Mouse (Mus musculus): ENCODE results near the gene Uhrf1bp1. TPM values are rescaled to one million over a fixed set of nuclear protein-coding genes. Genes with fewer than 3 reads are reported as not detected.
A peak's percentile ranks its signal among the peaks of the same experiment; 100 is the strongest.

Uhrf1bp1 gene
- polyA plus RNA-seq, 1 experiment from 2014 or later = 2.0 TPM

GRCm38 (mm10) chr17:27883994-27884393 lies 27.8 kb downstream of the Uhrf1bp1 start:
- WGBS (ENCODE audit: insufficient replicate concordance) = 82% methylated on average over 6 of the region's 6 CpGs
- H3K27me3 ChIP-seq = no peaks in the 10 kb centered on the region
- peaks cover 83% of the 10 kb centered on the region for H3K36me3 ChIP-seq
- no peak overlapping the region for H3K27ac ChIP-seq
- H3K4me1 ChIP-seq (replicated peaks) = no peaks in the 10 kb centered on the region
- H3K9ac ChIP-seq = no peak overlapping the region
- no peaks in the 10 kb centered on the region for H3K9me3 ChIP-seq (replicated peaks)
- ATAC-seq (ENCODE audit: low read depth) (no peak), DNase-seq (no peak)
- H3K4me3 ChIP-seq (replicated peaks) = no peak overlapping the region
- H3K4me2 ChIP-seq = no peak overlapping the region

GRCm38 (mm10) chr17:27886499-27887210 lies 30.4 kb downstream of the Uhrf1bp1 start:
- ATAC-seq (ENCODE audit: low read depth) (no peak), DNase-seq (no peak)
- H3K9ac ChIP-seq = no peak overlapping the region
- H3K4me1 ChIP-seq (replicated peaks) = no peaks in the 10 kb centered on the region
- WGBS (ENCODE audit: insufficient replicate concordance) = 79% methylated on average over 19 of the region's 19 CpGs
- H3K9me3 ChIP-seq (replicated peaks) = no peaks in the 10 kb centered on the region
- peaks cover 71% of the 10 kb centered on the region for H3K36me3 ChIP-seq
- no peak overlapping the region for H3K27ac ChIP-seq
- no peak overlapping the region for H3K4me2 ChIP-seq
- H3K27me3 ChIP-seq = no peaks in the 10 kb centered on the region
- H3K4me3 ChIP-seq (replicated peaks) = no peak overlapping the region

GRCm38 (mm10) chr17:27907512-27908205 lies 51.4 kb downstream of the Uhrf1bp1 start:
- Histone ChIP-seq H3K27ac (peak overlapping the region; percentile 89), H3K4me2 (peak overlapping the region; percentile 99), H3K27me3 (no peaks in the 10 kb centered on the region), H3K4me1 (replicated peaks) (peaks cover 49% of the 10 kb centered on the region), H3K9ac (peak overlapping the region; percentile 92), H3K9me3 (replicated peaks) (no peaks in the 10 kb centered on the region), H3K4me3 (replicated peaks) (peak overlapping the region; percentile 95), H3K36me3 (peaks cover 20% of the 10 kb centered on the region)
- under 1% methylated on average over 45 of the region's 45 CpGs for WGBS (ENCODE audit: insufficient replicate concordance)
- DNase-seq (peak; percentile 87), ATAC-seq (ENCODE audit: low read depth) (peak; percentile 63)

- WGBS (ENCODE audit: insufficient replicate concordance) = under 1% methylated on average over 12 of the region's 12 CpGs
- Histone ChIP-seq H3K4me2 (peak overlapping the region; percentile 99), H3K36me3 (peaks cover 13% of the 10 kb centered on the region), H3K4me3 (replicated peaks) (peak overlapping the region; percentile 95), H3K9me3 (replicated peaks) (no peaks in the 10 kb centered on the region), H3K4me1 (replicated peaks) (peaks cover 49% of the 10 kb centered on the region), H3K9ac (peak overlapping the region; percentile 92), H3K27me3 (no peaks in the 10 kb centered on the region), H3K27ac (peak overlapping the region; percentile 89)
- no peak for ATAC-seq (ENCODE audit: low read depth)
- peak; percentile 26 for DNase-seq
Measured at GRCm38 (mm10) chr17:27908206-27908887, 52.1 kb downstream of the Uhrf1bp1 start.

GRCm38 (mm10) chr17:27908888-27909621 lies 52.8 kb downstream of the Uhrf1bp1 start, which contains the start of gene Anks1:
Gene Anks1 (plus strand): TSS chr17:27909306.
- peak within 1 kb of the TSS; percentile 92 for H3K9ac ChIP-seq
- H3K36me3 ChIP-seq = peaks cover 8% of the 10 kb centered on the region
- no peaks in the 10 kb centered on the region for H3K9me3 ChIP-seq (replicated peaks)
- peak; percentile 78 for DNase-seq
- H3K27me3 ChIP-seq = no peaks in the 10 kb centered on the region
- WGBS (ENCODE audit: insufficient replicate concordance) = under 1% methylated on average over 76 of the region's 78 CpGs
- peak; percentile 83 for ATAC-seq (ENCODE audit: low read depth)
- peak within 1 kb of the TSS; percentile 89 for H3K27ac ChIP-seq
- H3K4me3 ChIP-seq (replicated peaks) = peak within 1 kb of the TSS; percentile 95
- H3K4me1 ChIP-seq (replicated peaks) = peaks cover 49% of the 10 kb centered on the region
- peak within 1 kb of the TSS; percentile 99 for H3K4me2 ChIP-seq

- ATAC-seq (ENCODE audit: low read depth) (peak; percentile 40), DNase-seq (no peak)
- Histone ChIP-seq H3K27me3 (no peaks in the 10 kb centered on the region), H3K9me3 (replicated peaks) (no peaks in the 10 kb centered on the region), H3K9ac (peak within 1 kb of the TSS; percentile 92), H3K4me1 (replicated peaks) (peaks cover 49% of the 10 kb centered on the region), H3K4me2 (peak within 1 kb of the TSS; percentile 99), H3K4me3 (replicated peaks) (peak within 1 kb of the TSS; percentile 95), H3K27ac (peak within 1 kb of the TSS; percentile 89), H3K36me3 (peaks cover 5% of the 10 kb centered on the region)
- 1% methylated on average over 53 of the region's 53 CpGs for WGBS (ENCODE audit: insufficient replicate concordance)
Measured at GRCm38 (mm10) chr17:27909622-27910500, 53.6 kb downstream of the Uhrf1bp1 start, which contains the start of gene Taf11. Gene Taf11 (minus strand): TSS chr17:27909844.

- no peak overlapping the region for H3K4me2 ChIP-seq
- 66% methylated on average over 7 of the region's 7 CpGs for WGBS (ENCODE audit: insufficient replicate concordance)
- H3K36me3 ChIP-seq = no peaks in the 10 kb centered on the region
- no peak overlapping the region for H3K9ac ChIP-seq
- no peak for ATAC-seq (ENCODE audit: low read depth)
- no peak overlapping the region for H3K27ac ChIP-seq
- no peak overlapping the region for H3K4me3 ChIP-seq (replicated peaks)
- no peaks in the 10 kb centered on the region for H3K9me3 ChIP-seq (replicated peaks)
- H3K27me3 ChIP-seq = no peaks in the 10 kb centered on the region
- no peak for DNase-seq
- peaks cover 41% of the 10 kb centered on the region for H3K4me1 ChIP-seq (replicated peaks)
Measured at GRCm38 (mm10) chr17:27911371-27911770, 55.1 kb downstream of the Uhrf1bp1 start.

GRCm38 (mm10) chr17:27914742-27915141 lies 58.5 kb downstream of the Uhrf1bp1 start:
- H3K36me3 ChIP-seq = no peaks in the 10 kb centered on the region
- ATAC-seq (ENCODE audit: low read depth) (no peak), DNase-seq (no peak)
- H3K27ac ChIP-seq = no peak overlapping the region
- peaks cover 21% of the 10 kb centered on the region for H3K4me1 ChIP-seq (replicated peaks)
- H3K27me3 ChIP-seq = no peaks in the 10 kb centered on the region
- no peak overlapping the region for H3K4me2 ChIP-seq
- WGBS (ENCODE audit: insufficient replicate concordance) = 77% methylated on average over 4 of the region's 4 CpGs
- H3K9me3 ChIP-seq (replicated peaks) = no peaks in the 10 kb centered on the region
- no peak overlapping the region for H3K9ac ChIP-seq
- no peak overlapping the region for H3K4me3 ChIP-seq (replicated peaks)

GRCm38 (mm10) chr17:27916366-27916765 lies 60.1 kb downstream of the Uhrf1bp1 start:
- Histone ChIP-seq H3K9ac (no peak overlapping the region), H3K9me3 (replicated peaks) (no peaks in the 10 kb centered on the region), H3K4me1 (replicated peaks) (peaks cover 15% of the 10 kb centered on the region), H3K27me3 (no peaks in the 10 kb centered on the region), H3K4me2 (no peak overlapping the region), H3K36me3 (no peaks in the 10 kb centered on the region), H3K4me3 (replicated peaks) (no peak overlapping the region), H3K27ac (no peak overlapping the region)
- no peak for ATAC-seq (ENCODE audit: low read depth)
- 75% methylated on average over 4 of the region's 4 CpGs for WGBS (ENCODE audit: insufficient replicate concordance)
- DNase-seq = no peak

- H3K4me2 ChIP-seq = no peak overlapping the region
- no peaks in the 10 kb centered on the region for H3K27me3 ChIP-seq
- no peaks in the 10 kb centered on the region for H3K36me3 ChIP-seq
- no peaks in the 10 kb centered on the region for H3K9me3 ChIP-seq (replicated peaks)
- WGBS (ENCODE audit: insufficient replicate concordance) = 67% methylated on average over 4 of the region's 4 CpGs
- H3K27ac ChIP-seq = no peak overlapping the region
- H3K4me1 ChIP-seq (replicated peaks) = peaks cover 14% of the 10 kb centered on the region
- no peak overlapping the region for H3K9ac ChIP-seq
- H3K4me3 ChIP-seq (replicated peaks) = no peak overlapping the region
- ATAC-seq (ENCODE audit: low read depth) (no peak), DNase-seq (no peak)
Measured at GRCm38 (mm10) chr17:27920676-27921075, 64.4 kb downstream of the Uhrf1bp1 start.

Data from liver, embryonic 13.5 days (tissue).